Mouse (Mus musculus) layer of hippocampus, adult 2 months (tissue): Measurements from ENCODE around the gene Tmem135. TPM values are rescaled to one million over a fixed set of nuclear protein-coding genes. Genes with fewer than 3 reads are reported as not detected.
A peak's percentile ranks its signal among the peaks of the same experiment; 100 is the strongest.

Source experiments
- DNase-seq, 2 experiments: peaks; one replicate each; pipeline ENCODE4 v3.0.0; 2022; ENCODE audit warnings: low spot score in 2 of 2
- H3K27ac ChIP-seq: fragments of 200-600 bp; 2 replicates; pipeline ENCODE4 v1.8.1; 2022
- H3K4me3 ChIP-seq: fragments of 200-600 bp; 2 replicates; pipeline ENCODE4 v1.8.1; 2022; ENCODE audit warnings: mild to moderate bottlenecking
- CTCF ChIP-seq: fragments of 200-600 bp; conservative IDR thresholded peaks from 2 replicates; pipeline ENCODE4 v1.8.1; 2022; ENCODE audit warnings: antibody characterized with exemption, mild to moderate bottlenecking, moderate library complexity
- long read RNA-seq, 2 experiments: library from polyadenylated mRNA; stranded (forward); transcript quantifications; one replicate each; pipeline ENCODE4 v2.0.0; 2021; ENCODE audit warnings: borderline mapping rate in 2 of 2
- total RNA-seq, 2 experiments: library from RNA; stranded (reverse); gene quantifications; 2 replicates each; pipeline ENCODE4 v1.2.3; 2021

Gene Tmem135
- 10 to 100 TPM; 73.3 to 74.1 TPM for total RNA-seq
- long read RNA-seq, experiment 1, transcript Tmem135-201 (15 exons, 3,700 nt), result major isoform, 18 of 27 reads
- long read RNA-seq, experiment 1, partial matches to known transcripts, result 4 of 27 reads
- long read RNA-seq, experiment 1, other reads (novel, unspliced or antisense), result 3 of 27 reads
- long read RNA-seq, experiment 2, transcript Tmem135-201 (15 exons, 3,700 nt), result major isoform, 33 of 50 reads
- long read RNA-seq, experiment 2, partial matches to known transcripts, result 4 of 50 reads
- long read RNA-seq, experiment 2, other reads (novel, unspliced or antisense), result 12 of 50 reads

- peak; percentile 81 to 90 for DNase-seq
These were observed at the start of gene Tmem135, which contains the start of gene Fzd4 for GRCm38 (mm10) chr7:89404081-89404733. Gene Tmem135, minus strand, starts transcription at chr7:89404222. Gene Fzd4, plus strand, starts transcription at chr7:89404355.

GRCm38 (mm10) chr7:89450312-89450711, 46.3 kb upstream of the Tmem135 start:
- Histone ChIP-seq H3K4me3 (no peak overlapping the region), H3K27ac (no peak overlapping the region)
- no peak for TF ChIP-seq CTCF
- DNase-seq, result no peak

More at GRCm38 (mm10) chr7:89404081-89404733, at the start of gene Tmem135, which contains the start of gene Fzd4:
- TF ChIP-seq CTCF, result peak; percentile 28; the same call in 1 of the 2 replicates
- Histone ChIP-seq H3K27ac (peak within 1 kb of the TSS; percentile 93), H3K4me3 (peak within 1 kb of the TSS; percentile 90)

- DNase-seq, result no peak
- no peak for TF ChIP-seq CTCF
- H3K27ac ChIP-seq, result no peak overlapping the region
- H3K4me3 ChIP-seq, result no peak overlapping the region
These were observed 41.1 kb upstream of the Tmem135 start for GRCm38 (mm10) chr7:89445137-89445536.

- no peak for DNase-seq
- no peak for TF ChIP-seq CTCF
- Histone ChIP-seq H3K27ac (no peak overlapping the region), H3K4me3 (no peak overlapping the region)
These were observed 38.2 kb upstream of the Tmem135 start for GRCm38 (mm10) chr7:89442242-89442641.

GRCm38 (mm10) chr7:89441291-89441690, 37.3 kb upstream of the Tmem135 start:
- TF ChIP-seq CTCF, result no peak
- no peak for DNase-seq
- H3K4me3 ChIP-seq, result no peak overlapping the region
- no peak overlapping the region for H3K27ac ChIP-seq

- TF ChIP-seq CTCF, result peak; percentile 87
- Histone ChIP-seq H3K27ac (no peak overlapping the region), H3K4me3 (no peak overlapping the region)
- peak; percentile 37 to 62 for DNase-seq
These were observed 33.6 kb upstream of the Tmem135 start for GRCm38 (mm10) chr7:89437589-89437988.

GRCm38 (mm10) chr7:89436404-89436803, 32.4 kb upstream of the Tmem135 start:
- TF ChIP-seq CTCF, result no peak
- Histone ChIP-seq H3K27ac (no peak overlapping the region), H3K4me3 (no peak overlapping the region)
- DNase-seq, result no peak

- TF ChIP-seq CTCF, result no peak
- DNase-seq, result no peak
These were observed 30.0 kb upstream of the Tmem135 start for GRCm38 (mm10) chr7:89433893-89434616.

GRCm38 (mm10) chr7:89433193-89433892, 29.3 kb upstream of the Tmem135 start:
- DNase-seq, result peak; percentile 19 to 28
- Histone ChIP-seq H3K27ac (no peak overlapping the region), H3K4me3 (no peak overlapping the region)
- TF ChIP-seq CTCF, result no peak

More at GRCm38 (mm10) chr7:89433893-89434616, 30.0 kb upstream of the Tmem135 start:
- no peak overlapping the region for H3K27ac ChIP-seq
- H3K4me3 ChIP-seq, result no peak overlapping the region

GRCm38 (mm10) chr7:89431185-89431584, 27.2 kb upstream of the Tmem135 start:
- no peak for TF ChIP-seq CTCF
- H3K27ac ChIP-seq, result no peak overlapping the region
- no peak for DNase-seq
- no peak overlapping the region for H3K4me3 ChIP-seq

- no peak for DNase-seq
- no peak overlapping the region for H3K4me3 ChIP-seq
- TF ChIP-seq CTCF, result no peak
- H3K27ac ChIP-seq, result no peak overlapping the region
These were observed 25.3 kb upstream of the Tmem135 start for GRCm38 (mm10) chr7:89429326-89429725.

GRCm38 (mm10) chr7:89428804-89429203, 24.8 kb upstream of the Tmem135 start:
- DNase-seq, result no peak
- no peak for TF ChIP-seq CTCF
- H3K27ac ChIP-seq, result no peak overlapping the region
- no peak overlapping the region for H3K4me3 ChIP-seq

- H3K4me3 ChIP-seq, result no peak overlapping the region
- DNase-seq, result no peak
- H3K27ac ChIP-seq, result no peak overlapping the region
- no peak for TF ChIP-seq CTCF
These were observed 23.1 kb upstream of the Tmem135 start for GRCm38 (mm10) chr7:89427101-89427500.
